Mouse (Mus musculus): ENCODE results near the gene Peg10.
"Not testable (repeated sequence)": the region's sequence is repeated elsewhere in the genome, so short reads cannot be mapped to it uniquely, and the experiment has no call there.

Peg10 gene

DNA sequence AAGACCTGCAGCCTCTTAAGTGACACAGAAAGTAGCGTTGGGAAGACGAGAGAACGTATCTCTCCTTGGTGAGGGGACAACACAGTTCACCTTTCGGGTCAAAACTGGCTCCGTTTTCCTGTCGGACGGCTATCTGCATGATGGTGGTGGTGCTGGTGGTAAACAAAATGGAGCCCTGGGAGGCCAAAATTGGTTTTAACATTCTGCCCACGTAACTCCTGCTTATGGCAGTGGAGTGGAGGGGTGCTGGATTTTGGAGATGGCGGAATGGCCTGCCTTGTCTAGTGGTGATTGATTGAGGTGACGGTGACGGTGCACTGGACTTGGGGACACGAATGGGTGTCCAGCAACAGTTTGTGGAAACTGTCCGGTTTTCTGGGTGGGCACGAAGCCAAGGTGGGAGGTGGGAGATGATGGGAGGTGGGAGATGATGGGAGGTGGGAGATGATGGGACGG is 1.4 kb downstream of the Peg10 start:
- DNase-seq (ENCODE audit: low spot score): peak; percentile 45

DNA sequence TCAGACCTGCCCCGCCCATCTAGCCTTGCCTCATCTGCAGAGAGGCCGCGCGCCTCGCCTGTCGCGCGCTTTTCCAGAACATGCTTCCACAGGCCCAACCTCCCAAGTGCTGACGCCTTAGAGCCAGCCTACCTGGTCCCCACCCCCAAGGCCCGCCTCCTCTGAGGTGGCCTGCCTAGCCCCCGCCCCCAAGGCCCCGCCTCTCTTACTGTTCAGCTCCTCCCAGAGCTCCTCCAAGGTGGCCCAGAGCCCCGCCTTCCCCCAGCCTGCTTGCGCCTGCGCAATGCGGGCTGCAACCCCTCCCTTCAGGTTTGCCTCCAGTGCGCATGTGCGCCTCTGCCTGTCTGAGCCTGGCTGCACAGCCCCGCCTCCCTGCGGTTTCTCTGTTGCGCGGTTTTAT is 2.0 kb downstream of the Peg10 start:
- DNase-seq (ENCODE audit: low spot score): peak; percentile 97

GRCm38 (mm10) chr6:4751355-4751754 is 4.2 kb downstream of the Peg10 start:
- no peak for DNase-seq (ENCODE audit: low spot score)

DNA sequence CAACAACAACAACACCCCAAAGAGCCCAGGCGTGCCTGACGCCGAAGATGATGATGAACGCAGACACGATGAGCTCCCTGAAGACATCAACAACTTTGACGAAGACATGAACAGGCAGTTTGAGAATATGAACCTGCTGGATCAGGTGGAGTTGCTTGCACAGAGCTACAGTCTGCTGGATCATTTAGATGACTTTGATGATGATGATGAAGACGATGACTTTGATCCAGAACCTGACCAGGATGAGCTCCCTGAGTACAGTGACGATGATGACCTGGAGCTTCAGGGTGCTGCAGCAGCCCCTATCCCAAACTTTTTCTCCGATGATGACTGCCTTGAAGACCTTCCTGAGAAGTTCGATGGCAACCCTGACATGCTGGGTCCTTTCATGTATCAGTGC is 7.2 kb downstream of the Peg10 start:
- no peak for DNase-seq (ENCODE audit: low spot score)

- no peak for DNase-seq (ENCODE audit: low spot score)
Observed at GRCm38 (mm10) chr6:4754886-4755285, 7.8 kb downstream of the Peg10 start.

DNA sequence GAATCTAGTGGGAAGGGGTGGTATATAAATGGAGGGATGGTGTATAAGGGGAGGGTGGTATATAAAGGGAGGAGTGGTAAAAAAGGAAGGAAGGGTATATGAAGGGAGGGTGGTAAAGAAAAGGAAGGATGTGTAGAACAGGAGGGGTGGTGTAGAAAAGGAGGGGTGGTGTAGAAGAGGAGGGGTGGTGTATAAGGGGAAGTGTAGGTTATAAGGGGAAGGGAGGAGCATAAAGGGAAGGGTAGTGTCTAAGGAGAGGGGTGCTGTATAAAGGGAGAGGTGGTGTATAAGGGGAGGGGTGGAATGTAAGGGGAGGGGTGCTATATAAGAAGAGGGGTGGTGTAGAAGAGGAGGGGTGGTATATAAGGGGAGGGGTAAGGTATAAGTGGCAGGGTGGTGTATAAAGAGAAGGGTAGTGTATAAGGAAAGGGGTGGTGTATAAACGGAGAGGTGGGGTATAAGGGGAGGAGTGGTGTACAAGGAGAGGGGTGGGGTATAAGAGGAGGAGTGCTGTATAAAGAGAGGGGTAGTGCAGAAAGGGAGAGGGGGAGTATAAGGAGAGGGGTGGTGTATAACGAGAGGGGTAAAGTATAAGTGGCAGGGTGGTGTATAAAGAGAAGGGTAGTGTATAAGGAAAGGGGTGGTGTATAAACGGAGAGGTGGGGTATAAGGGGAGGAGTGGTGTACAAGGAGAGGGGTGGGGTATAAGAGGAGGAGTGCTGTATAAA is 14.5 kb downstream of the Peg10 start:
- not testable (repeated sequence) for DNase-seq (ENCODE audit: low spot score)

GRCm38 (mm10) chr6:4762252-4762651 is 15.1 kb downstream of the Peg10 start:
- peak; percentile 32 for DNase-seq (ENCODE audit: low spot score)

GRCm38 (mm10) chr6:4796281-4796680 is 49.2 kb downstream of the Peg10 start:
- DNase-seq (ENCODE audit: low spot score): no peak

DNA sequence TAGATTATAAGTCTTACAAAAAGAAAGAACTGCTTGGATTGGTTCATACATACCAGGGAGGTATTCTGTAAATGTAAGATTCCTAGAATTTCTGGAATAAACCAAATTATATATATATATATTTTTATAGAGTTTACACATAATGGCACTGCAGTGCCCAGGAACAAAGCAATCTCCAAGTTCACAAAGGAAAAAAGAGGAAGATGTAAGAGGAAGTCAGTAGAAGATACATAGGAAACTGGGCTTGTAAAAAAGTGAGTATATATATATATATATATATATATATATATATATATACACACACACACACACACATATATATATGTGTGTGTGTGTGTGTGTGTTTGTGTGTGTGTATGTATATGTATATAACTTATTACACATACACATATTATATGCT is 50.2 kb downstream of the Peg10 start:
- not testable (repeated sequence) for DNase-seq (ENCODE audit: low spot score)

- no peak for DNase-seq (ENCODE audit: low spot score)
Observed at GRCm38 (mm10) chr6:4798382-4798781, 51.3 kb downstream of the Peg10 start.

DNA sequence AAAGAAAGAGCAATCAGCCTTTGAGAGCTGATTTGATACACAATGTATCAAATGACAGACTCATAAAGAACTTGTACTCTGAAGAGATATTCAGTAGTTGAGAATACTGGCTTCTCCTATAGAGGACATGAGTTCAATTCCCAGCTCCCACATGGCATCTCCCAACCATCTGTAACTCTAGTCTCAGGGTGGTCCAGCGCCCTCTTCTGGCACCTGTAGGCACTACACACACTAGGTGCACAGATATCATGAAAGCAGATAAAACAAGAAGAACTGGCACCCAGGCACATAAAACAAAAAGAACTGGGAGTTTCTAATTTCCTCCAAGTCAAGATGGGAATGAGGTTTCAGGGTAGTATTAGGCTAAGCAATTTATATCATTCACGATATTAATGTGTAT is 52.3 kb downstream of the Peg10 start:
- no peak for DNase-seq (ENCODE audit: low spot score)

DNA sequence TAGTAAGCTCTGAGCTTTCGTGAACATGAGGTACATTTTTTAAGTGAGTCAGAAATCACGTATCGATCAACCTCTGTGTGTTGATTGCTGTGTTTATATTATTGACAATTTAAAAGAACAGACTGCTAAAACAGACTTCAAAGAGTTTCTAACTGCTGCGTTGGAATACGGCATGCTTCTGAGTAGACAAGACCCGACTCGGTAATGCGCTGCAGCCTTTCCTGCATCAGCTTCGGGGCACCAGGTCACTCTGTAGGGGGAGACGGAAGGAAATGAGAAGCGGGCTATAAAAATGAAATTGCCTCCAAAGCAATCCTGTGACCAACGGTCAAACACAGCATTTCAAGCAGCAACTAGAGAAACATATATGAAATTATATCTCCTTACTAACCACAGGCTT is 59.9 kb downstream of the Peg10 start:
- DNase-seq (ENCODE audit: low spot score): no peak

Data from adipocyte (in vitro differentiated cells).